Mouse (Mus musculus): ENCODE results near the gene Tmprss4.
A peak's percentile ranks its signal among the peaks of the same experiment; 100 is the strongest.

The Tmprss4 gene

DNA sequence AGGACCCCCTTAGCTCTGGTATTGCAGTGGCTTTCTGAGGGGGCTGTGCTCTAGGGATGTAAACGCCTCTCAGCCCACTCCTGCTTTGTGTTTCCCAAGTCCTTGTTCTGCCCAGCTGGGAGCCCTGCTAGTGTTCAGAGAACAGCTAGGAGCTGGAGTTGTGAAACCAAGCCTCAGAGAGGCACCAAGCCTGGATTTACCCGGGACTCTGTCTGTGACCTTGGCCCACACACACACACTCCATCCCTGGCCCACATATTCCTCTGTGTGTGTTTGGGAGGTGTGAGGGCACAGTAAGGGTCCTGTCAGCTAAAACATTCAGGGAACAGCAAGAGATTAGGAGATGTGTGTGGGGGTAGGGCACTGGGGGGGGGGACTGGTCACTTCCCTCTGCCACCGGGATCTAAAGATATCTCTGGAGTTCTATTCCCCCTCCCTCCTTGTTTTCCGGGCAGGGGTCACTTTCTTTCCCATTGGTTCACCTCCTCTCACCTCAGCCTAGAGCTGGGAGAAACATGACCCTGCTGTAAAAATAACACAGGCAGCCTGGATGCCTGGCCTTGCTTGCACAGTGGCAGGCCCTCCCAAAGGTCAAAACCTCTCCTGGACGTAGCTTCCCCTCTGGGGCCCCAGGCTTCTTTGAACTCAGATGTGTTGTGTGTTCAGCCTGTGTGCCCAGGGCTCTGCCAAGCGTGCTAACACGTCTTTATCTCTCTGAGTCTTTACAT lies 67.3 kb downstream of the Tmprss4 start:
- no peak for DNase-seq

DNA sequence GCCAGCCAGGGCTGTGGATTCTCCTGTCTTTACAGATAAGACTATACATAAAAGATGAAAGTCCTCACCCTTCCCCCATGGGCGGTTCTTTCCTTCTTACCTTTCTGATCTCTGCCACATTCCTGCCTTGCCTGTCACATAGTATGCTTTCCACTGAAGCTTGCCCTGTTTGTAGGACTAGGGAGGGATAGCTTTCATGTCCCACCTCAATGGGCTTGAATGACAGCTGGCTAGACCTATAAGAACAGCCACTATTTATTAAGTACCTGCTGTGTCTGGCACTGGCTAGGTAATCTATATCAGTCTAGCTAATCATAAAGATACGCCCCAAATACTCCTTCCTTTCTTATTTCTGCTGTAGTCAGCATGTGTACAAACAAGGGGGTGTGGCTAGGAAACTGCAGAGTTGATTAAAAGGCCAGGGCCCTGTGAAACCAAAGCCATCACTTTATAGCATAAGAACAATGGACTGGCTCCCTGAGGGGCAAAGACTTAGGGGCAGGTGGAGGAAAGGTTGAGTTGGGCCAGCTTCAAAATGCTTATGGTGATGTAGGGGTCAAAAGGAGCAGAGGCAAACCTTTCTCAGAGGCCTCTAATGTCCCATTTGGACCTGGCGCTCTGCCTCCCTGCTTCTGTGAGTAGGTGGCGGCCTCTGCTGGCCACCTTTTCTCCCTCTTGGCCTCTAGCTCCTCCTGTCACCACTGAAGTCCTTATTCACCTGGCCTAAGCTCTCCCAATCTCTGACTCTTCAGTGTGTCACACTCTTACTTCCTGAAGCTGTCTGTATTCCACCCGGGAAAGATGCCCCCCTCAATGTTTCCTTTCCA lies 70.2 kb downstream of the Tmprss4 start:
- DNase-seq: peak; percentile 43 to 58

DNA sequence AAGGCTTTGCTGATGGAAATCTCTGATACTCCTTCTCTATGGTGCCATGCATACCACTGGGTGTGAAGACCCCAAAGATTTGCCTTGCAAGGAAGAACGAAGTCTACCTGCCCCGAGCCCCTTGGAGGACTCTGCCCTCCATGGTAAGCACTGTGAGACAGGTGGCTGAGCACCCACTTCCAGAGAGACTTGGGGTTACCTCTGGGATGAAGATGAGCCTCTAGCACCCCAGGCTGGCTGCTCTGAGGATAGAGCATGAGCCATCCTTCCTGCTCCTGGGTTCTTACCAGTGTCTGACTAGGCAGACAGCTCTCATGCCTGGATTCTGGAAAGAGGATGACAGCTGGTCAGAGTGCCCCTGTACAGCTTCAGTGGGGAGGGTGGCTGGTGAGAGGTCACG lies 73.8 kb downstream of the Tmprss4 start:
- DNase-seq: no peak

DNA sequence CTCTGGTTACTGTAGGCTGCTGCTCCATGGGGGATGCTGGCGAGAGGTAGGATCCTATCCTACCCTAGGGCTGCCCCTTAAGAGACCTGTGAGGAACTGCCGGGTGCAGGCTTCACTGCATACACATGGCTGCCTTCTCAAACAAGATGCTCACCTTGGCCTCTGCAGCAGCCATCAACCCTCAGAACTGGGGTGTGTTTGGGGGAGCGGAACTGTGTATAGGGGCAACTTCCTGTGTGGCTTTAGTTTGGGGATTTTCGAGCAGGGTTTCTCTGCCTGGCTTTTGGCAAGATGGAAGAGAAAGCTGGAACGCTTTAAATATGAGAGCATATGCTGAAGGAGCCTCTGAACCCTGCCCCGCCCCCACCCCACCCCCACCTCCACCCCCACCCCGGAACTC lies 77.0 kb downstream of the Tmprss4 start:
- no peak for DNase-seq

DNA sequence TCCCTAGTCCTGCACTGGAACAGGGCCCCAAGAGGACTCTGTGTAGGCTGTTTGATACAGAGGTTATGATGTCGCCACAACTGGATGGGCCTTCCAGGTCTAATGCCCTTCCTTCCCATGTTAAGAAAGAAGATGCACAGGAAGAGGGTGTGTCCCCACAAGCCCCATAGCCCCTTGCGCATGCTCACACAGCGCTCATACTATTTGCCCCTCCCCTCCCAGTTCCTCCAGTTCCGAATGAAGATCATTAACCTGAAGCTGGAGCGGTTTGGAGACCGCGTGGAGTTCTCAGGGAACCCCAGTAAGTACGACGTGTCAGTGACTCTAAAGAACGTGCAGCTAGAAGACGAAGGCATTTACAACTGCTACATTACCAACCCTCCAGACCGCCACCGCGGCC lies 78.7 kb downstream of the Tmprss4 start:
- no peak for DNase-seq
